Mouse (Mus musculus): ENCODE results near the gene Txnrd1.
A peak's percentile ranks its signal among the peaks of the same experiment; 100 is the strongest.

Gene Txnrd1

GRCm38 (mm10) chr10:82833926-82834325, at the start of gene Txnrd1:
Gene Txnrd1, plus strand, starts transcription at chr10:82833951.
- DNase-seq (ENCODE audit: low read depth): no peak

- no peak for DNase-seq (ENCODE audit: low read depth)
These were observed 44.6 kb upstream of the Txnrd1 start for GRCm38 (mm10) chr10:82789181-82789580.

DNA sequence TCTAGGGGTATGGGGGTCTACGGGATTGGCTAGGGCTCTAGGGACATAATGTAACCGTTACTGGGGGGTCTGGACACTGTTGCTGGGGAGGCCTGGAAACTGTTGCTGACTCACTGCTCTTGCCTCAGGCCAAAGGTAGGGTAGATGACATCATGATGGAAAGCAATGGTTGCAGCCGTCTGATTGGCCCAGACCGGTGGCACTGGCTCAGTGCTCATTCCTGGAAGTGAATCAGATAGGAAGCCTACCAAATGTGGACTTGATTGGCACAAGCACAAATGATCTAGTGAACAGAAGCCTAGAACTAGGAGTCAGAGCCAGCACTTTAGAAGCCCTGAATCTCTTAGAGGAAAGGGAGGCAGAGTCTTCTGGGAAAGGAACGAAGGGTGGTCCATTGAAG, 43.2 kb upstream of the Txnrd1 start:
- DNase-seq (ENCODE audit: low read depth): no peak

DNA sequence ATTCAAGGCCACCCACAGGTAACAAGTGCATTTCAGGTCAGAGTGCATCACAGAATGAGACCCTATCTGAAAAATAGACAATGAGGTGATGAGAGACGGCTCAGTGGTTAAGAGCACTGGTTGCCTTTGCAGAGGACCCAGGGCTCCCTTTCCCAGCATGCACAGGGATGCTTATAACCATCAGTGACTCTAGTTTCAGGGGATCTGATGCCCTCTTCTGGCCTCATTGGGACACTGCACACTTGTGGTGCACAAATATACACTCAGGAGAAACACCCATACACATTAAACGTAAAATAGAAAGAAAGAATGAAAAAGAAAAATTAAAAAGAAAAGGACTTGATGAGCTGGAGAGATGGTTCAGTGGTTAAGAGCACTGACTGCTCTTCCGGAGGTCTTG, 42.0 kb upstream of the Txnrd1 start:
- DNase-seq (ENCODE audit: low read depth): no peak

GRCm38 (mm10) chr10:82792311-82792710, 41.4 kb upstream of the Txnrd1 start:
- DNase-seq (ENCODE audit: low read depth): no peak

DNA sequence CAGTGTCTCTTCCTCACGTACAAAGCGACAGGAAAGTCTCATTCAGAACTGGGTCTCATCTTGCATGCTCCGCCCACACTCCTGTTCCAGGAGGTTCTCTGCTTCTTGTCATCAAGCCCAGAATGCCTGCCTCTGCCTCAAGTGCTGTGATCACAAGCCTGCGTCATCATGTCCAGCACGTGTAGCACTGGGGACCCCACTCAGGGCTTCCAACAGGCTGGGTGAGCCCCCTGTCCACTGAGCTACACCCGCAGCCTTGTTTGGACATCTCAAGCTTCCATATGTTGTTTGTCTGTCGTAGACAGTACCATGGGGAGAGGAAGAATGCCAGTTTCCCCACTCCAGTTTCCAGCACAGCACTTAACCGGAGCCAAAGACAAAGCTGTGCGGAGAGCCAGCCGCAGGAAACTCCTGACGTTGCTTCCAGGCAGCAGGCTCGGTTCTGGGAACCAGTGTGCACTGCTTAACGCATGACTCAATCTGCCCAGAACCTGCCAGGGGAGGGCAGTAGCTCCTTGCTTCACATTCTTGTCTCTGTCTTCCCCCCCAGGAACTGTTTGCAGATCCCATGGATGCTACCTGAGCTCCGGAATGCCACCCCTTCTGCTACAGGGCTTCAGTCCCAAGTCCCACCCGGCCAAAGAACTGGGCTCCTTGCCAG, 38.5 kb upstream of the Txnrd1 start:
- DNase-seq (ENCODE audit: low read depth): no peak

DNA sequence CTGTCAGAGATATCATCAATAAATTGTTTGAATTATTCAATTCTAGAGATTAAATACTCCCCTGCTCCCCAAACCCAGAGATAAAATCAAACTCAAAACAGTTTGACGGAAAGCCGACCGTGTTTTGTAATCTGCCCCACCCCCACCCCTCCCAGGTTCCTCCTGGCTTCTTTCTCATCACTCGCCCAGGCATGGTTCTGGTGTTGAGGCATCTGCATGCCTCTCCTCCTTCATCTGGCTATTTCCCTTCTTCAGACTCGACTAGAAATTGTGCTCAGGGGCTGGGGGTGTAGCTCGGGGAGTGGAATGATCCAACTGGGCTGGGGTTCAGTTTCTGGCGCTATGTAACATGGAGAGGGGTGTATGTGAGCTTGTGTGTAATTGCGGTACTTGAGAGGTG, 38.0 kb upstream of the Txnrd1 start:
- DNase-seq (ENCODE audit: low read depth): no peak

- DNase-seq (ENCODE audit: low read depth): no peak
These were observed 37.2 kb upstream of the Txnrd1 start for GRCm38 (mm10) chr10:82796471-82797118.

GRCm38 (mm10) chr10:82797119-82797491, 36.6 kb upstream of the Txnrd1 start:
- no peak for DNase-seq (ENCODE audit: low read depth)

- no peak for DNase-seq (ENCODE audit: low read depth)
These were observed 35.3 kb upstream of the Txnrd1 start for GRCm38 (mm10) chr10:82798312-82798933.

DNA sequence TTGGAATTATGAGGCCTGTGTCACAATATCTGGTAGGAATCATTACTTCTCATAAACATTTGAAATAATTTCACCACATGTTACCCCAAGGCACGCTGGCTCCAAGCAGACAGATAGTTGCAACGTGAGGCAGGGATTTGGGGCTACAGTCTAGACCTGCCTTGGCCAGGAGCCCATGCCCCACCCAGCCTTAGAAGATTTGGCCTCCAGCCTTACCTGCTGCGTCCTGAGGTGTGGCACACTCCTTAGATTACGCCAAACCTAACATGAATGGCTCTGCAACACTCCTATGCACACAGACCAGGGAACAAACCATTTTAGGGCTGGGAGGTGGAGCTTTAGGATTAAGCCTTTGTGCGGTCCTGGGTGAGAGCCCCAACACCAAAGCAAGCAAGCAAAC, 33.7 kb upstream of the Txnrd1 start:
- DNase-seq (ENCODE audit: low read depth): no peak

DNA sequence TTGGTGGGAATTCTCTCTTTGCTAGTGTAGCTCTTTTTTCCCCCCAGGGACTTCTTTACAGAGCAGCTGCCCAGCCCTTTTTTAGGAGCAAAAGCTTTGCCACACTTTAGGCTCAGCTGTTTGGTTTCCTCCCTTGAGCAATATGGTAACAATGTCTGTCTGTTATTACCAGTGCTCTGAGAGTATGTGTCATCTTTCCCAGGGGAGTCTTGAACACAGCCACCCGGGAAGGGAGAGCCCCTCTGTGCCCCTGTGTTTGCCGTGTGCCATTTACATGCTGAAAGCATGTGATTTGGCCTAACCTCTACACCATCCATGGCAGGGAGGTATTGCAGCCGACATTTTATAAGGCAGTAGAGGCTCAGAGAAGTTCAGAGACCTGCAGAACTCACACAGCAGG, 29.4 kb upstream of the Txnrd1 start:
- DNase-seq (ENCODE audit: low read depth): no peak

GRCm38 (mm10) chr10:82805111-82805510, 28.6 kb upstream of the Txnrd1 start:
- no peak for DNase-seq (ENCODE audit: low read depth)

- no peak for DNase-seq (ENCODE audit: low read depth)
These were observed 27.3 kb upstream of the Txnrd1 start for GRCm38 (mm10) chr10:82806414-82806813.

DNA sequence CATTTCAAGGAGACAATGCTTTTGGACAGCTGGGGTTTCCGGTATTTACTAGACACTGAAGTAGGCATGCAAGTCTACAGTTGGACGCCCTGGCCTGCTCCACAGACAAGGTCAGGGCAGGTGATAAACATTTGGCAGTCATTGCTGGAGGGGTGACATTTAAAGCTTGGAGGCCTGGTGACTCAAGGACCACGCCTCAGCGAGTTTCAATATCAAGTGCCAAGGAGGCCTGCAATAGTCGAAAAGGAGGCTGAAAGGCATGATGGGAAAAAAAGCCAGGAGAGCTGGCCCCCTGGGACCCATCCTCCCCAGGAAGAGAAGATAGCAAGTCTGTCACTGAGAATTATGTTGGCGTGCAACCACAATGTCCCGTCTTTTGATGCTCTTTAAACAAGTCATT, 26.5 kb upstream of the Txnrd1 start:
- no peak for DNase-seq (ENCODE audit: low read depth)

DNA sequence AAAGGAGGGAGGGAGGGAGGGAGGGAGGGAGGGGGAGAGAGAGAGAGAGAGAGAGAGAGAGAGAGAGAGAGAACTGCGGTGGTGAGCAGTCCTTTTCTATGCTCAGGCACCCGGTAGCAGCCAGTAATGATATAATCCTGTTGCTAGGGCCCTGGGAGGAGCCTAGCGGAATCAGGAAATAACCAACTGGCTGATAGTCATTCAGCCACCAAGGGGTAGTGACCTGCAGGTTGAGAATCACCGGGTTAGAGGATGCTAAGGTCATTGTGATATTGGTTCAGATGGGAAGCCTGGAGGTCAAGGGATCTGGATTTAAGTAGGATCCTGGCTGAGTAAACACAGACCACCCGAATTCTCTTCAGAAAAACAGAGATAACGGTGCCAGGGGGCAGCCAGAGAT, 25.6 kb upstream of the Txnrd1 start:
- no peak for DNase-seq (ENCODE audit: low read depth)

DNA sequence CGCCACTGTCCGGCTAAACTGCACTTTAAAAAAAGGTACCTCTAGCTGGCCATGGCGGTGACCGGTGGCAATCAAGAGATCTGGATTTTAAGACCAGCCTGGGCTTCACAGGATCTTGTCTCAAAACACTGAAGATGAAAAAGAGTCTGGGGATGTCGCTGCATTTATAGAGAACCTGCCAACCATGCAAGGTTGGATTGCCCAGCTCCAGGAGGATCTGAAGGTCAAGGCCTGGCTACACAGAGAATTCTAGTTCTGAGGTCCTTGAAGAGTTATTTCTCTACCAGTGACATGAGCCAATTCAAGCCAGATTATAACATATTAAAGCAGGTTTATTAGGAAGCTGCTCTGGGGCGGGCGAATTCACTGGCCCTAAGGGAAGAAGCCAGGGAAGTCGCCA, 24.9 kb upstream of the Txnrd1 start:
- no peak for DNase-seq (ENCODE audit: low read depth)

DNA sequence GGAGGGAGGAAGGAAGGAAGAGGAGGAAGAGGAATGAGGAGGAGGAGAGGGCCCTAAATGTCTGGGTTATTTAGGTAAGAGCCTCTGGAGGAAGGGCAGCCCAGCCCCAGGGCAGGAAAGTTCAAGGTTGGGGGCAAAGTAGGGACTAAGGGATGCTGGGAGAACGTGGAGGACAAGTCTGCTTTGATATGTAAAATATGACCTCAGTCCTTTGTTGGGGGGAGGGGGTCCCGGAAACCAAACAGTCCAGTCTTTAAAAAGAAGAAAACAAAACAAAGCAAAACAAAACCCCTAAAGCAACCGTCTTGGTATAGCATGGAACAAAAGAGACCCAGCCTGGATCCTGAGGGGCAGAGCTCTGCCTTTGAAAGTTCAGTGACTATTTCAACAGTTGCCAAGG, 24.4 kb upstream of the Txnrd1 start:
- no peak for DNase-seq (ENCODE audit: low read depth)

DNA sequence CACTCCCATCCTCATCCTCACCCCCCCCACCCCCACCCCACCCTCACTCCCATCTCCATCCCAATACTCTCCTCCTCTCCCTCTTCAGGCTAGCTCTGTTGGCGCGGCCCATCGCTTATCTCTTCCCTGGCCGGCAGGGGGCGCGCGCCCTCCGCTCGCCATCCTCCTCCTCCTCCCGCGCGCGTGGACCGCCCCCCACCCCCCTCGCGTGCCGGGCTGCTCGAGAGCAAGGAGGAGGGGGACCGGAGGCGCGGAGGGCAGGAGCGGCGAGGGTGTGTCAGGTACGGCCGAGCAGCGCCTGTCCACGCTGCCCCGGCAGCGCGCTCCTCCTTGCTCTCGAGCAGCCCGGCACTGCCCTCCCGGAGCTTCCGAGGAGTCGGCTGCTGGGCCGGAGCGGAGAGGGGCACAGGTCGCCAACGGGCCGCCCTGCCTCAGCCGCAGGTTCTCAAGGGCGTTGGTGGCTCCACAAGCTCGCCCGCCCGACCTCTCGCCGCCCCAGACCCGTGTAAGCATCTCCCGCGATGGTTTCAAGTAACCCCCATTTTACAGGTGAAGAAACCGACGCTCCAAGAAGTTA, 21.8 kb upstream of the Txnrd1 start:
- DNase-seq (ENCODE audit: low read depth): peak; percentile 46

DNA sequence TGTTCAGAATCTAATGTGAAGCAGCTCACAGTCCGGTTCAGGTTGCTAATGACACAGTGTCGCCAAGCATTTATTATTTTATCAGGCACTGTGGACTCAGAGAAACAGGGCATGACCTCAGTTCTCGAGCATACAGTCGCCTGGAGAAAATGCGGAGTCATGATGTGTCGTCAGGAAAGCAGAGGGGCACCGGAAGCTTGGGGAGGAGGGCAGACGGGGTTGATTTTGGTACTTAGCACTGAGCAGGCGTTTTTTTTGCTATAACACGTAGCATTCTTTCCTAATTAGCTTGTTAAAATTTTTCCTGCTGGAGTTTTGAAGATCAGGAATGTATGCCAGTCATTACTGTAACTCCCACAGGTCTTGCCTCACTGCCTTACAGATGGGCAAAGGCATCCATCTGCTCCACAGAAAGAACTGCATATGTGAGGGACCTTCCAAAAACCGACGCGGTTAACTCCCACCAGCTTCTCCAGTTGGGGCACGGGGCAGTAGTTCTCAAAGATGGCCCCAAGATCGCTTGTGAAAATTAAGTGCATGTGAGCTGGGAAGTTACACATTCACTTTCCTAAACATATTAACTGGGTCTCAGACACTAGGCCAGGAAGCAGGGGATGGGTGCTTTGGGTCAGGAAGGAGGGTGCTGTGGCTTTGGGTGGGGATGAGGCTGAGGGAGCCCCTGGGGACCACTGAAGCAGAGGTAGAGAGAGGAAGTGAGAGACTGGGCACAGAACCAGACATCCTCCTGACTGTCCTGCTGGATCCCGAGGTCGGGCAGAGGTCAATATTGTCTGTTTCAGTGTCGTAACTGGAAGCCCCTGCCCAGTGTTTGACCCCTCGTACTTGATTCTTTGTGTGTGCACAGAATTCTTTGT, 19.4 kb upstream of the Txnrd1 start:
- DNase-seq (ENCODE audit: low read depth): peak; percentile 58

DNA sequence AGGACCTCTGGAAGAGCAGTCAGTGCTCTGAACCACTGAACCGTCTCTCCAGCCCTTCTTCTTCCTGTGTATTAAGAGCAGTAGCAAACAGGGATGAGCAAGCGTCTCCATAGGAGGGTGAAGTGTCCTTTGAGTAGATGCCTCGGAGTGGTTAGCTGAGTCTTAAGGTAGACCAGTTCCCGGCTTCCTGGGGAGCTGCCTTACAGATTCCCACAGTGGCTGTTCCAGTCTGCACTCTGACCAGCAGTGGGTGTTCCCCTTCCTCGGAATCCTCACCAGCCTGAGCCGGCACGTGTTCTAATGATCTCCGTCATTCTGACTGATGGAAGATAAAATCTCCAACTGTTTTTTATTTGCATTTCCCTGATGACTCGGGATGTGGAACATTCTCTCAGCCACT, 17.3 kb upstream of the Txnrd1 start:
- DNase-seq (ENCODE audit: low read depth): no peak

- DNase-seq (ENCODE audit: low read depth): no peak
These were observed 16.2 kb upstream of the Txnrd1 start for GRCm38 (mm10) chr10:82817514-82817913.

All from c-Kit-positive CD71-positive TER-119-negative erythroid progenitor cells, embryonic 14.5 days (primary cell).